Mouse (Mus musculus) 3T3-L1 (cell line): ENCODE measurements around the gene Il34.

Source experiments
- DNase-seq: peaks from one replicate; pipeline ENCODE4 v3.0.0-alpha.2; 2015; ENCODE audit warnings: low read depth, low spot score

The Il34 gene

DNA sequence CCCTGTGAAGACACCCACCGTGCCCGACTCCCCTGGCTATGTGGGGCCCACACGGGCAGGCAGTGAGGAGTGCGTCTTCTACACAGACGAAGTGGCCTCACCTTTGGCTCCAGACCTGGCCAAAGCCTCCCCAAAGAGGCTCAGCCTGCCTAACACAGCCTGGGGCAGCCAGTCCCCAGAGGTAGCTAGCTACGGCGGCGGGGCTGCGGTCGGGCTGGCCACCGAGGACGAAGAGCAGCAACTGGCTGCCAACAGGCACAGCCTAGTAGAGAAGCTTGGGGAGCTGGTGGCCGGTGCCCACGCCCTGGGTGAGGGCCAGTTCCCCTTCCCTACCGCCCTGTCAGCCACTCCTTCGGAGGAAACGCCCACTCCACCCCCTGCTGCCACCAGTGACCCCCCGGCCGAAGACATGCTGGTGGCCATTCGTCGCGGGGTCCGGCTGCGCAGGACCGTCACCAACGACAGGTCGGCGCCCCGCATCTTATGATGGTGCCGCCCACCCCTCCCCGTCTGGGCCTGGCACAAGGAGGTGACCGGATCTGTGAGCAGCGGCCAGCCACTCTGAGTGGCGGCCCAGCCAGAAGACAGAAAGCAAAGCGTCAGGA lies 67.0 kb downstream of the Il34 start:
- no peak for DNase-seq

DNA sequence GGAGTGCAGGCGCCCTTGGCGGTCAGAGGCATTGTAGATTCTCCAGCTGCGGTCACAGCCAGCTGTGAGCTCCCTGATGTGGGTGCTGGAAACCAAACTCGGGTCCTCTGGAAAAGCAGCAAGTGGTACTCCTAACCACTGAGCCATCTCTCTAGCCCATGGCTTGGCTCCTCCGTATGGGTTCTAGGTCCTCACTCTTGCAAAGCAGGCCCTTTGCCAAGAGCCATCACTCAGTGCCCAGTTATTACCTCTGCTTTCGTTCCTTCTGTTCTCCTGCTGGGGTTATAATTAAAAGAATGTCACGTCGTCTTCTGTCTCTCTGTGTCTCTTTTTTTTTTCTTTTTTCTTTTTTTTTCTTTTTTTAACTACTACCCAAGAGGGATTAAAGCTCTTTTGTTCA lies 72.7 kb downstream of the Il34 start:
- DNase-seq = no peak

DNA sequence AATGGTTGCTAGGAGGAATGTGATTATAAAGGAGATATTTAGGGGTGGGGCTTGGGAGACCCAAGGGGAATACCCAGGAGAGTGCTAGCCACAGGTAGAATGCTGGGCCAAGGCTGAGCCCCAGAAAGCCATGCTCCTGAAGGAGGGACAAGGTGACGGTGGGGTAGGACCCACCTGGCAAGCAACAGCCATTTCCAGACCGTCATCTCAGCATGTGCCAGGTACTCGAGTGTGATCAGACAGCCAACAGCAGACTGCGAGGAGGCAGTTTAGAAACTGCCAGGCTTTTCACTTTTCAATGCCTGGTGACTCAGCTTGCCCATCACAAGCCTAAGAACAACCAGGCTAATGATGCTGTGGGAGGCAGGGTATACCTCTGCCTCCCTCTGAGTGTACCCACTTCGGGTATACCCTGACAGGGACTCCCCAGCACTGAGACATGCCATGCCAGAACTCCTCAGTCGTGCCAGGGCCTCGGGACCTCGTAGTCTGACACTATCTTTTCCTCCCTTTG lies 74.3 kb downstream of the Il34 start:
- no peak for DNase-seq

DNA sequence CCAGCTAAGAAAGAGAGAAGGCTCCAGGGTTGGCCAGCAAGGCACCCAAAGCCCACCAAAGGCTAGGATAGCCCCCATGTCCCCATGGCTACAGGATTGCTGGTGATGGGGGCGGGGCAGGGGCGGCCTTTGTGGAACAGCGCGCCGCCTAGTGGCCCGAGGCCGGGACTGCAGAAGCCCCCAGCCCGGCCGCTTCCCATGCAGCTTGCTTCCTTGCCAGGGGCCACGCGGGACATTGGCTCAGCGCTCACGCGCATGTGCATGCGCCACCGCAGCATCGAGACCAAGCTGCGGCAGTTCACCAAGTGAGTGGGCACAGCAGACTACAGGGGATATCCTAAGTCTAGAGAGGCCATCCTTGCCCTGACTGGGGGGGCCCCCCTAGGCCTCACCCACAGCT lies 78.8 kb downstream of the Il34 start:
- DNase-seq = no peak

DNA sequence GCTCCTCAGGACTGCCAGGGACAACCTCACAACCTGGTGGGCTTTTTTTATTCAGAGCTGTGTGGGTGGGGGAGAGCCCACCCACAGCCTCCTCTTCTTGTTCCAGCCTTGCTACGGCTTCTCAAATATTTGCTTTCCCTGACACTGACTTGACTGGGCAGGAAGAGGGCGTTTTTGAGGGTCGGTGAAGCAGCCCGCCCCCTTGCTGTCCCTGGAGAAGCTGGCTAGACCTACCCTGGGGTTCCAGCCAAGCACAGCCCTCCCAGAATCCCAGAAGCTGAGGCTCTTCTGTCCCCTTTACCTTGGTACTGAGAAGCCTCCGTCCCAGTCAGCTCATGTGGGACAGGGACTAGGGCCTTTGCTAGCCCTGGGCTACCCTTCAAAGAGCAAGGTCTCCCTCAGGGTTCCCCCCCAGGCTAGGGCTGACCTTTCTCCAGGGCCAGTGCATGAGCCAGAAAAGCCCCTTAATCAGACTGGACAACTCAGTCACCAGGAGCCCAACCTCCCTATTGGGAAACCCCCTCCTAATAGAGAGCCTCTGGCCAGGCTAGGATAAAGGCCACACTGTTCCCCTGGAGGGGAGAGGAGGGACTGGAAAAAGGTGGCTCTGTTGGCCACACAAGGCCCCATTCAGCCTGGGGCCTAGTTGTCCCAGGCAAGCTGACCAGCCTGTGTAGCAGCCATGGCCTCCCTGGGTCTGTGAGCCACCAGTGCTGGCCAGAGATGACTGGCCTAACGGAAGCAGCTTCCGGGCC lies 80.5 kb downstream of the Il34 start:
- no peak for DNase-seq

DNA sequence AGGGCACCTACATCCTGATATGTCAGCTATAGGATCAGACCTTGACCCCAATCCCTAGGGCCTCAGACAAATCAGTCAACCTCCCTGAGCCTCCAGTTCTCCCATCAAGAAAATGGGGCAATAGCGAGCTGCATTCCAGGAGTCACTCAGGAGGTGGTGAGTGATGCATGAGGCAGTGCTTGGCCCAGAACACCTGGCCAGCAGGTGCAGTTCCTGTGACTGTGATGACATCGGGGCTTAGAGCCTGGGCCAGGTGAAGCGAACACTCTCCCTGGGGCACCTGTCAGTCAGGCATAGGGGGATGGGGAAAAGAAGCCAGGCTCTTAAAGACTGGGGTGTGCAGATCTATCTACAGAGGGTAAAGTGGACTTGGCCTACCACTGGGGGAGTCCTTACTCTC lies 81.2 kb downstream of the Il34 start:
- no peak for DNase-seq

DNA sequence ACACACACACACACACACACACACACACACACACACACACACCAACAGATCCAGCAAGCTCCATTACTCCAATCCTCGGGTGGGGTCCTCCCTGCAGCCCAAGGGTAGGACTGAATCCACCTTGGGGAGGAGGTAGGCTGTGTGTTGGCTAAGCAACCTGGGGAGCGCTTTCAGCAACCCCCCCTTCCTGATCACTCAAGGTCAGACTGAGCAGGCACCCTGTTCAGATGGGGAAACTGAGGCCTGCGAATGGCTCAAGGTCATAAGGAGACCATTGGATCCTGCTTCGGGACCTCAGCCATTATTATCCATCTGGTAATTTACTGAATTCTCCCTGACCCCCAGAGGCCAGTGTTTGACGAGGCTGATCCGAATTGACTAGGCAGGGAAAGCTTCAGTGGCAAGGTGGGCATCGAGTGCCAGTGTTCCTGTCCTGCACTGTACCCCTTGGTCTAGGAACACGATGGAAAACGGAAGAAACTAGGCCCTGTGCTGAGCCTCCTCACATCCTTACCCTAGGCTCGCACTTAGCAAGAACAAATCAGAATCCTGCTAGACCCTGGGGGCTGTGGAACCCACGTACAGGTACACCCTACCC lies 83.2 kb downstream of the Il34 start:
- no peak for DNase-seq

DNA sequence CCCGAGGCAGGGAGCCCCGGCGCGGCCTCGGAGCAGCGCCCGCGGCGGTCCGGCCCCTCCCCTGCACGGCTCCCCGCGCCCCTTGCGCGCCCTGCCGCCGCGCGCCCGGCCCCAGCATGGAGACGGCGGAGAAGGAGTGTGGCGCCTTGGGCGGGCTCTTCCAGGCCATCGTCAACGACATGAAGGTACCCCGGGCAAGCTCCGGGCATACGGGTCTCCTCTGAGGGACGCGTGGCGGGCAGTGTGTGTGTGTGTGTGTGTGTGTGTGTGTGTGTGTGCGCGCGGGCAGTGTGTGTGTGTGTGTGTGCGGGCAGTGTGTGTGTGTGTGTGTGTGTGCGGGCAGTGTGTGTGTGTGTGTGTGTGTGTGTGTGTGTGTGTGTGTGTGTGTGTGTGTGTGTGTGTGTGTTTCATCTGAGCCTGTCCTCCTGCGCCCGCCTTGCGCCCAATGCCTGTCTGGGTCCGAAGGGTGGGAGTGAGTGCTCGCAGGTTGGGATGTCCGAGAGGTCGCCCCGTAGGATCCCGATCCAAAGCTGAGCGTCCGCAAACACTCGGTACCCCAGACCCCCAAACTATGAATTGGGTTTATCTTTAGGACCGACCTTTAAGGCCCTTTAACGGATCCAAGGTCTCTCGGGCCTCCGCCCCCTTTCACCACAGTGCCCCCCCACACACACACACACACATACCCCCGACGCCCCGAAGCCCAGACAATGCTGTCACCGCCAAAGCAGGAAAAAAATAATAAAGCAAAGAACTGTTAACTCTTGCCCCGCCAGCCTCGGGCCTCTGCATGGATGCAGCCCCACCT lies 83.9 kb downstream of the Il34 start:
- DNase-seq = no peak

DNA sequence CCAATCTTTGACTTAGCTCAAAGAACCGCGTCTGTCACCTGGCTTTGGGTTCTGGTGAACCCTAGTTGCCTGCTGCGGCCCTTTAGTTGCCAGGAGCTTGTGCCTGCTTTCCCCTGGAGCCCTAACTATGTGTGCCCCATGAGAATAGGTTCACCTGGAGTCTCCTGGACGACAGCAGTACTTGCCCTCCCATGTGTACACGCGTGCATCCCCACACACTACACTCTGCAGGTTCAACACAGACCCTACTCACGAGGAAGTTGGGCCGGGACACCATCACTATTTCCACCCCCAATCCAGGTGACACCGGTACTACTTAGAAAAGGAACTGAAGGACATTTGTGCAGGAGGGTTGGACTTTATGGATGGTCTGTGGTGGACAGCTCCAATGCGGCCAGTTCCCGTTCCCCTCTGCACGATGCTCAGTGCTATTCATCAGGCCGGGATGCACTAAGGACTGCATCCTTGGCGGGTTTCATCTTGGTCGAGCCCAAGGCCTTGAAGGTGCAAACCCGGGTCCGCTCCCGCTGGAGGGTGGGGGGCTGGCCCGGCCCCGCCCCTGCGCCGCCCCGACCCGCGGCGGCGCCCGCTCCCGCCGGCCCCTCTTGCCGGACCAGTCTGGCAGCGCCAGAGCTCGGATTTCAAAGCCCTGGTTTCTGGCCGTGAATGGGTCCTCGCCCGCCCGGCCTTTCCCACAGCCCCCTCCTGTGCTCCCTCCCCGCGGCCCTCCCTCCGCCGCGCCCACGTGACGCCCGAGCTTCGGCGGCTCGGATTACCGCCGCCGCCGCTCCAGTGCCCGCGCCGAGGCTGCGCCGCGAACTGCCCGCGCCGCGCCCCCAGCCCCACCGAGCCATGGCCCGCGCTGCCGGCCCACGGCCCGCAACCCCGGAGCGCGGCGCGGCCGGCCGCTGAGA lies 84.8 kb downstream of the Il34 start, which contains the start of gene Mtss1l:
Mtss1l (plus strand) TSS at position 792 of the 914 bp plus-strand sequence.
- DNase-seq = peak; percentile 81

DNA sequence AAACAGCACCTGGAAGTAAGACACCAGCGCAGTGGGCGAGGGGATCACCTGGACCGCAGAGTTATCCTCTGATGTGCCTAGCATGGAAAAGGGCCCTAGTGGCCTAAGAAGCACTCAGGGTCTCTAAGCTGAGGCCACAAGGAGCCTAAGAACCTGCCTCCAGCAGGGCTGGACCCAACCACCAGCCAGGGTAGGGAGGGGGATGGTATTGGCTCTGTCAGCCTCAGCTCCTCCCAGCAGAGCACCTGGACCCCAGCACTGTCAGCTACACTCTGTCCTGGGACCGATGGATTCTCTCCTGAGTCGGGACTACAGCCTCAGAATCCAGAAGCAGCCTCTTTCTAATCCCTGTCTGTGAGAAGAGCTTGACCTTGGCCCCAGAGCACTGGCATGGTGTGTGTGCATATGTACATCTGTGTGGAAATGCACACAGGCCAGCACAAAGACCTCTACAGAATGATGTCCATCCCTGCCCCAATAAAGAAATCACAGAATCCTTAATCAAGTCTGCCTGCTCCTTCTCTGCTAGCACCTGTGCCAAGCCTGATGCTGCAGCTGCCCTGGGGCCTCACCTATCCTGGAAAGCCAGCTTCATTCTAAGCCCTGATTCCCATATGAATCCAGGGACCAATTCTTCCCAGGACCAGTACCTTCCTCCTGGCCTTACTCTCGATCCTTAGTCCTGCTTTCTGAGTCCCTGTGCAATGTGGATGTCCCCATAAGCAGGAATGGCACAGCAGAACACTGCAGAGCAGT lies 85.6 kb downstream of the Il34 start:
- no peak for DNase-seq

DNA sequence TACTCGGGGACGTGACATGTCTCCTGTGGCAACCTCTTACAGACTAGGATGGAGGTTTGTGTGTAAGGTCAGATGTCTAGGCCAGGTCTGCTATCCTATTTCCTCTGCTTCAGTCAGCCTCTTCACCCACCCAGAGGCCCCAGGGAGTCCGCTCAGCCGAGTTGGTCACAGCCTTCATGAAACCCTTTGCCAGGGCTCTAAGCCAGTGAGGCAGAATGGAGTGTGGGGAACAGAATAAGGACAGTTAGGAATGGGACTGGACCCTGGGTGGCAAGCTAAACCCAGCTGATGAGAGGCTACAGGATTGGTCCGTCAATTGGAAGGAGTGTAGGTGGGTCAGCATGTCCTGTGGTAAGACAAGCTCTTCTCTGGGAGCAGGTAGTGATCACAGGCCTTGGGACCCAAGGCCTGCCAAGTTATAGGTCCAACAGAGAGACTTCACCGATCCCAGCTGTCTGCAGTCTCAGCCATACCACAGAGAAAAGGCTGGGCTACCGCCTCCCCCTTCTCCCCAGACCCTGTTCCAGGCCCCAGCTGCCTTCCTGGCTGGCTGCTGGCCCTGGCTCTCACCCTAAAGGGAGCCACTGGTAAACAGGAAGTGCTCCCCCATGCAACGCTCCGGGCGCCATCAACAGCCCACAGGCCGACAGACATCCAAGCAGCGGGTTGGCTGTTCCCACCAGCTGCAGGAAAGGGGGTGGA lies 86.6 kb downstream of the Il34 start:
- DNase-seq = no peak

DNA sequence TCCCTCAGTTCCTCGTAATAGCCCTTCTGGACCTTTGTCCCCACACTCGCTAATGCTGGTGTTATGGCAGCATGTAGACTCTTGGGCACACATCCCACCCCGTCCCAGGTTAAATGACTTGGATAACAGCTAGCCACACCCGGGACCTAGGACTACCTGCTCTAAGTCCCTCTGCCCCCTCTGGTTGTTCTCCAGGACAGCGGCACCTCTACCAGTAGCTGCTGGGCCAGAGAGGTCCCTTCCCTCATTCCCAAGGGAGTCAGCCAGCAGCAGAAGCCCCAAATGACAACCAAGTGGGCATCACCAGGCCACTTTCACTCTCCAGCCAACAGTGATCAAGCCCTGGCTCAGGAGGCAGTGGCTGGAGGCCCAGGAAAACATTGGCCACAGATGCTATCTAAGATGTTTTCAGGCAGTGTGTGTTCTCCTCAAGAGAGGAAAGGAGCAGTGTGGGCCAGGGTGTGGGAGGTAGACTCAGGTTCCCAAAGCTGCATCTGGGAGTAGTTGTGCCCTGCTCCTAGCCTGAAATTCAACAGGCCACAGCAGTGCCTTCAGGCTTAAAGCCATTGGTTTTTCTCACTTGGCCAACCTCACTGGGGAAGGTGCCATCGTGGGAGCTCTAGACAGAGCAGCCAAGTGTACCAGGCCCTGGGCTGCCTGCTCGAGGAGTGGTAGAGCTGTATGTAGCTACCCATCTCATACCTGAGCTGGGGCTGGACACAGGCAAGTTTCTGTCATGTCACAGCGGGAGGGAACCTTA lies 87.3 kb downstream of the Il34 start:
- DNase-seq = peak; percentile 40

DNA sequence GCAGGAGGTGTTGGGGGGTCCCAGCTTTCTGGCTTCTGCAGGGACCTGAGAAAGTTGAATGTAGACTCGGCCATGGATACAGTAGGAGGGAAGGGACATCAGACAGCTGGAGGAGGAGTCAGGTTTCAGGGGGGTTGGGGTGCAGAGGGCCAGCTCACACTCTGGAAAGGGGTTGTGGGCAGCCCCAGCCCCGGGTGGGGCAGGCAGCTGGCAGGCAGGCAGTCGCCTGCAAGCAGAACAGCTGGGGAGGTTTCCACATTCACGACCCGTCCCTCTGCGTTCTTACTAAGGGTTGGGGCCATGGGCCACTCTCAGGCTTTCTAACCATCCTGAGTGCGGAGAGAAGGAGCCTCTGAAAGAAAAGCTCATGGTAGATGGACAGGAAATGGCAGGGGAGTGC lies 88.6 kb downstream of the Il34 start:
- DNase-seq = no peak

DNA sequence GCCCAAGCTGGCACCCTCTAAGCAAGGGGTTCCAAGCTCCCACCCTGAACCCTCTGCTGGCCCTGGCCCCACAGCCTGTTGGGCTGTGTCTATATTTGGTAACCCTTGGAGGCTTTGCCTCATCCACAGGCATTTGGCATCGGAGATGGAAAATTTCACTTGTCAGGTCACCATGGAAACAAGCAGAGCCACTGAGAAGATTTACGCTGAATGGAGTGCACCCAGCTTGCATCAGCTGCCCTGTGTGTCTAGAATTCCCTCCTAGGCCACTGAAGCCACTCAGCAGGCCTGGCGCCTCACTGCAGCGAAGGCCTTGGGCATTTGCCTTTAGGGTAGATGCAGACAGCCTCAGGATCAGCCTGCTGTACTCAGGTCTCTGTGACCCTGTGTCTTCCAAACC lies 89.6 kb downstream of the Il34 start:
- peak; percentile 99 for DNase-seq

DNA sequence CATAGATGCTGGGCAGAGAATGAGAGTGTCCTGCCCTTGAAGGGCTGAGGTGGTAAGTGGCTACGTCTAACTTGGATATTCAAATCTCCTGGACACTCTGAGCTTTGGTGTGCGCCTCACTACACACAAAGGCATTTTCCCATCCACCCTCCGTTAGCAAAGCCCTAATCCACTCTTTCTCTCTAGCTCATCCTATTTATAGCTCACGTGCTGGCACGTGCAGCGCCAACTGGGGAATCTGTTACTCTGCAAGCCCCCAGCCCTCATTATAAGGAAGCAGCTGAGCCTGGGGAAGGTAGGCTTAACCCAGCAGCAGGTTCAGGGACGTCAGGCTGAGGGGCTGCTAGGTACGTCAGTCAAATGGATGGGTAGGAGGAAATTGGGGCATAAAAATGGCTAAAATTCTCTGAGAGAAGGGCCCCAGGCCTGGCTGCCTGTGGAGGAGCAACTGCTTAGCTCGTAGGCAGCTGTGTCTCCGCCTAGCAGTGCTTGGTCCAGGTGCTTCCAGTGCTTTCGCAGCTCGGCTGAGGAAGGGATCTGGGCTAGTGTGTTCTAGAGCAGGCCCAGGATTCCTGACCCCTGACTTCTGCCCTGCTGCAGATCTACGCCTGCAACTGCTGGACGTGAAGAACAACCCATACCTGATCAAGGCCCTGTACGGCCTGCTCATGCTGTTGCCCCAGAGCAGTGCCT lies 90.8 kb downstream of the Il34 start:
- DNase-seq = no peak

DNA sequence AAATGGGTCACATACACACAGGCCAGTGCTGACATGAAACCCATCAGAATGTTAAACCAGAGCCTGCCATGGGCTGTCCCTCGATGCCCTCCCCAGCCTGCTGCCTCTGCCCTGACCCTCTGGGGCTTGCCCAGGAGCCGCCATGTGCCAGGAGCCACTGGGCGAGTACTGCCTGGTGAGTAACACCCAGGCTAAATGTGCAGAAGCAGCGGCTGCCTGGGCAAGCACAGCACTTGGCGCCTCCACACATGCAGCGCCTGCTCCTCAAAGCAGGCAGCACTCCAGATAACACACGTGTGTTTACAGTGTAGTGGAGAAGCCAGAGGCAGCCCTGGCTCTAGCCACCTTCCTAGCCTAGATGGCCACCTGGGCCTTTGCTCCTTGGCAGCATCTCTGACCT lies 92.7 kb downstream of the Il34 start:
- DNase-seq = no peak

DNA sequence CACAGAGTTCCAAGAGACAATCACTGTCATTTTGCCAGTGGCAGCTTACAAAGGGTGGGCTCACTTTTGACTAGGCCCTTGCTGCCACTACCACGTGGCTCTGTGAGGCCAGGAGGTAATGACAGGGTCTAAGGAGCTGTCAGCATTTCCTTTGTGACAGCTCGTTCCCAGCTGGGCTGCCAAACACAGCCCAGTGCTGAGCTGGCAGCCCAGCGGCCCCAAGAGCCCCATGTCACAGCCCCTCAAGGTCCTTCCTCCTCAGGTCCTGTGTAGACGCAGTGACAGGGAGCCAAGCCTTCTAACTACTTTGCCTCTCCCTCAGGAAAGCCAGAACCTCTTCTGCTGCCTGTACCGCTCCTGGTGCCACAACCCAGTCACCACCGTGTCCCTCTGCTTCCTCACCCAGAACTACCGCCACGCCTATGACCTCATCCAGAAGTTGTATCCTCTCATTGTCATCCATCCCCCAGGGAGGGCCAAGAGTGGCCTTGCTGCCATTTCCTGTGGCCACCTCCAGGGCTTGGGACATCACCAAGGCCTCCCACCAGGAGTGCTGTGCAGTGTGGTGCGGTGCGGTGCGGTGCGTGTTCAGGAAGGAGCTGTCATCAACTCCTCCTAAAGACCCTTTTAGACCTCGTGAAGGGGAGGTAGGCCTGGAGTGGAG lies 94.3 kb downstream of the Il34 start:
- no peak for DNase-seq

DNA sequence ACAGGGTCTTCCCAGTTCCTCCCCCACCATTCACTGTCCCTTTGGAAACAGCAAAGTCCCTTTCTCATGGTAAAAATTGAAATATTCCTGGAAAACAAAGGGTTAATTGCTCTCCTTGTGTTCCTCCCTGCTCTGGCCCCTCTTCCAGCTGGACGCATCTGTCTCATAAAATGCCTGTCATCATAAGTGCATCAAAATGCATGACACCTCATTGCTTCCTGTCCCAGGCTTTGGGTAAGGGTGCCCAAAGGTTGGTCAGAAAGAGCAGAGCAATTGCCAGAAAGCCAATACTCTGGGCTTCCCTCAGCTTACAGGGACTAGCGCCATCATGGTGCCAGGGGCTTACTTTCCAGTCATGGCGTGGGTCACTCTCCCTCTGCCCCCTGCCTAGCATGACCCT lies 95.1 kb downstream of the Il34 start:
- no peak for DNase-seq
